Mouse (Mus musculus) embryonic facial prominence, embryonic 15.5 days (tissue): ENCODE measurements around the gene Arg2. TPM values are rescaled to one million over a fixed set of nuclear protein-coding genes. Genes with fewer than 3 reads are reported as not detected.
"Not testable (repeated sequence)": the region's sequence is repeated elsewhere in the genome, so short reads cannot be mapped to it uniquely, and the experiment has no call there.

Experiments used
- ATAC-seq: fragments of 200-750 bp; cut with Nextera tagmentation; 2 replicates; pipeline ENCODE4 v1.8.0; 2017; ENCODE audit warnings: low read depth, moderate TSS enrichment; ENCODE audit not compliant: insufficient number of reproducible peaks, low FRiP score, low TSS enrichment
- H3K27ac ChIP-seq: fragments of 300-500 bp; sonication (generic); replicated peaks from 2 replicates; pipeline ENCODE4 v1.5.1; 2015; ENCODE audit warnings: mild to moderate bottlenecking, inconsistent platforms
- H3K27me3 ChIP-seq: fragments of 300-500 bp; sonication (generic); 2 replicates; pipeline ENCODE4 v1.6.1; 2015; ENCODE audit warnings: inconsistent platforms
- H3K36me3 ChIP-seq: fragments of 300-500 bp; sonication (generic); 2 replicates; pipeline ENCODE4 v1.6.1; 2015; ENCODE audit warnings: mild to moderate bottlenecking, inconsistent platforms
- H3K4me1 ChIP-seq: fragments of 300-500 bp; sonication (generic); 2 replicates; pipeline ENCODE4 v1.6.1; 2015; ENCODE audit warnings: inconsistent platforms
- H3K4me2 ChIP-seq: fragments of 300-500 bp; sonication (generic); replicated peaks from 2 replicates; pipeline ENCODE4 v1.6.1; 2015; ENCODE audit warnings: mild to moderate bottlenecking, inconsistent platforms
- H3K4me3 ChIP-seq: fragments of 300-500 bp; sonication (generic); replicated peaks from 2 replicates; pipeline ENCODE4 v1.5.1; 2015; ENCODE audit warnings: mild to moderate bottlenecking, inconsistent platforms
- H3K9ac ChIP-seq: fragments of 300-500 bp; sonication (generic); 2 replicates; pipeline ENCODE4 v1.6.1; 2015; ENCODE audit warnings: inconsistent platforms
- H3K9me3 ChIP-seq: fragments of 300-500 bp; sonication (generic); replicated peaks from 2 replicates; pipeline ENCODE4 v1.6.1; 2016; ENCODE audit warnings: inconsistent platforms
- WGBS: fragments of 180-500 bp; shearing (Covaris S2); methylation state at CpG from one replicate; pipeline ENCODE4 v1.1.7; 2015; 5-methylcytosine and 5-hydroxymethylcytosine counted together
- polyA plus RNA-seq: library from polyadenylated mRNA; unstranded; fragments of >200 nt; fragmentation: Nextera tagmentation; extraction: Ambion mirVana; gene quantifications from 2 replicates; pipeline ENCODE4 v1.2.1, GENCODE M21; 2015

The Arg2 gene
- polyA plus RNA-seq, 1 experiment from 2014 or later = 5.5 TPM

GRCm38 (mm10) chr12:79171269-79171995, 40.9 kb downstream of the Arg2 start:
- H3K4me2 ChIP-seq = peak overlapping the region; percentile 65
- ATAC-seq = no peak
- H3K27me3 ChIP-seq = no peaks in the 10 kb centered on the region
- peak overlapping the region; percentile 100 for H3K4me3 ChIP-seq
- H3K9me3 ChIP-seq = no peaks in the 10 kb centered on the region
- peaks cover 6% of the 10 kb centered on the region for H3K4me1 ChIP-seq
- peaks cover 21% of the 10 kb centered on the region; the same call in 1 of the 2 replicates for H3K36me3 ChIP-seq
- H3K27ac ChIP-seq = peak overlapping the region; percentile 95; the same call in 1 of the 2 replicates
- 27% methylated on average over 12 of the region's 12 CpGs for WGBS
- peak overlapping the region; percentile 85; the same call in 1 of the 2 replicates for H3K9ac ChIP-seq

- peak within 1 kb of the TSS; percentile 95 for H3K27ac ChIP-seq
- peak within 1 kb of the TSS; percentile 100 for H3K4me3 ChIP-seq
- peak within 1 kb of the TSS; percentile 65 for H3K4me2 ChIP-seq
- ATAC-seq = peak; percentile 97
- no peaks in the 10 kb centered on the region for H3K27me3 ChIP-seq
- peaks cover 29% of the 10 kb centered on the region for H3K36me3 ChIP-seq
- H3K4me1 ChIP-seq = peaks cover 6% of the 10 kb centered on the region
- H3K9me3 ChIP-seq = no peaks in the 10 kb centered on the region
- peak within 1 kb of the TSS; percentile 85 for H3K9ac ChIP-seq
- under 1% methylated on average over 73 of the region's 73 CpGs for WGBS
These were observed 41.7 kb downstream of the Arg2 start, which contains the start of gene Vti1b for GRCm38 (mm10) chr12:79172019-79172941. TSS of gene Vti1b (minus strand) at chr12:79172667.

GRCm38 (mm10) chr12:79173721-79174120, 43.1 kb downstream of the Arg2 start:
- Histone ChIP-seq H3K4me2 (no peak overlapping the region), H3K4me1 (peaks cover 6% of the 10 kb centered on the region), H3K9ac (no peak overlapping the region), H3K9me3 (no peaks in the 10 kb centered on the region), H3K36me3 (peaks cover 35% of the 10 kb centered on the region), H3K27me3 (no peaks in the 10 kb centered on the region), H3K27ac (no peak overlapping the region), H3K4me3 (no peak overlapping the region)
- ATAC-seq = no peak
- WGBS = 87% methylated on average over 5 of the region's 5 CpGs

- H3K4me3 ChIP-seq = no peak overlapping the region
- WGBS = 92% methylated on average over 5 of the region's 5 CpGs
- H3K9me3 ChIP-seq = no peaks in the 10 kb centered on the region
- no peak overlapping the region for H3K9ac ChIP-seq
- H3K27me3 ChIP-seq = no peaks in the 10 kb centered on the region
- no peak overlapping the region for H3K4me2 ChIP-seq
- no peak for ATAC-seq
- no peak overlapping the region for H3K27ac ChIP-seq
- H3K36me3 ChIP-seq = peaks cover 39% of the 10 kb centered on the region
- H3K4me1 ChIP-seq = peaks cover 6% of the 10 kb centered on the region
These were observed 45.4 kb downstream of the Arg2 start for GRCm38 (mm10) chr12:79175998-79176397.

- WGBS = 88% methylated on average over 4 of the region's 6 CpGs
- H3K27me3 ChIP-seq, H3K9me3 ChIP-seq, ATAC-seq, H3K4me1 ChIP-seq, H3K4me3 ChIP-seq, H3K9ac ChIP-seq, H3K27ac ChIP-seq, H3K4me2 ChIP-seq: not testable (repeated sequence)
- H3K36me3 ChIP-seq = peaks cover 64% of the 10 kb centered on the region
These were observed 54.6 kb downstream of the Arg2 start for GRCm38 (mm10) chr12:79185160-79185559.

GRCm38 (mm10) chr12:79190931-79191673, 60.5 kb downstream of the Arg2 start:
- Histone ChIP-seq H3K4me1 (peaks cover 18% of the 10 kb centered on the region), H3K36me3 (peaks cover 25% of the 10 kb centered on the region), H3K4me3 (peak overlapping the region; percentile 56), H3K27me3 (no peaks in the 10 kb centered on the region), H3K9ac (peak overlapping the region; percentile 21), H3K4me2 (peak overlapping the region; percentile 74), H3K27ac (peak overlapping the region; percentile 48; the same call in 1 of the 2 replicates), H3K9me3 (no peaks in the 10 kb centered on the region)
- peak; percentile 86 for ATAC-seq
- WGBS = under 1% methylated on average over 18 of the region's 18 CpGs

- Histone ChIP-seq H3K27ac (0 out of 2 replicates have a peak overlapping the region, but pooled peaks have one; percentile 48), H3K9me3 (no peaks in the 10 kb centered on the region), H3K4me2 (peak overlapping the region; percentile 74), H3K4me1 (peaks cover 18% of the 10 kb centered on the region), H3K9ac (peak overlapping the region; percentile 21), H3K27me3 (no peaks in the 10 kb centered on the region), H3K36me3 (peaks cover 19% of the 10 kb centered on the region), H3K4me3 (peak overlapping the region; percentile 56)
- WGBS = 3% methylated on average over 14 of the region's 14 CpGs
- ATAC-seq = peak; percentile 88
These were observed 61.1 kb downstream of the Arg2 start for GRCm38 (mm10) chr12:79191701-79192100.

GRCm38 (mm10) chr12:79192193-79192592, 61.6 kb downstream of the Arg2 start, which contains the start of gene Rdh11:
TSS of gene Rdh11 (minus strand) at chr12:79192293.
- peak within 1 kb of the TSS; percentile 48; the same call in 1 of the 2 replicates for H3K27ac ChIP-seq
- whole genome bisulfite sequencing = 52% methylated on average over 6 of the region's 6 CpGs
- ATAC-seq = no peak

GRCm38 (mm10) chr12:79193441-79193840, 62.9 kb downstream of the Arg2 start:
- Histone ChIP-seq H3K9me3 (no peaks in the 10 kb centered on the region), H3K9ac (no peak overlapping the region), H3K4me3 (no peak overlapping the region), H3K36me3 (peaks cover 1% of the 10 kb centered on the region), H3K27ac (no peak overlapping the region), H3K27me3 (no peaks in the 10 kb centered on the region), H3K4me2 (no peak overlapping the region), H3K4me1 (peaks cover 18% of the 10 kb centered on the region)
- whole genome bisulfite sequencing = 6% methylated on average over 3 of the region's 3 CpGs
- ATAC-seq = no peak

More at GRCm38 (mm10) chr12:79192193-79192592, 61.6 kb downstream of the Arg2 start, which contains the start of gene Rdh11:
- Histone ChIP-seq H3K36me3 (peaks cover 14% of the 10 kb centered on the region), H3K9me3 (no peaks in the 10 kb centered on the region), H3K4me1 (peaks cover 18% of the 10 kb centered on the region), H3K4me2 (peak within 1 kb of the TSS; percentile 74), H3K4me3 (peak within 1 kb of the TSS; percentile 56), H3K27me3 (no peaks in the 10 kb centered on the region), H3K9ac (peak within 1 kb of the TSS; percentile 21)

- Histone ChIP-seq H3K4me3 (no peak overlapping the region), H3K27ac (no peak overlapping the region), H3K9ac (no peak overlapping the region), H3K9me3 (no peaks in the 10 kb centered on the region), H3K4me1 (peaks cover under 1% of the 10 kb centered on the region; the same call in 1 of the 2 replicates), H3K27me3 (no peaks in the 10 kb centered on the region), H3K4me2 (no peak overlapping the region), H3K36me3 (no peaks in the 10 kb centered on the region)
- ATAC-seq = no peak
- 84% methylated on average over 5 of the region's 5 CpGs for WGBS
These were observed 66.5 kb downstream of the Arg2 start for GRCm38 (mm10) chr12:79197105-79197504.
